Mouse (Mus musculus): ENCODE results near the gene Ube4b. TPM values are rescaled to one million over a fixed set of nuclear protein-coding genes. Genes with fewer than 3 reads are reported as not detected.

Gene Ube4b
- polyA plus RNA-seq, 1 experiment from 2014 or later: 45.4 TPM

DNA sequence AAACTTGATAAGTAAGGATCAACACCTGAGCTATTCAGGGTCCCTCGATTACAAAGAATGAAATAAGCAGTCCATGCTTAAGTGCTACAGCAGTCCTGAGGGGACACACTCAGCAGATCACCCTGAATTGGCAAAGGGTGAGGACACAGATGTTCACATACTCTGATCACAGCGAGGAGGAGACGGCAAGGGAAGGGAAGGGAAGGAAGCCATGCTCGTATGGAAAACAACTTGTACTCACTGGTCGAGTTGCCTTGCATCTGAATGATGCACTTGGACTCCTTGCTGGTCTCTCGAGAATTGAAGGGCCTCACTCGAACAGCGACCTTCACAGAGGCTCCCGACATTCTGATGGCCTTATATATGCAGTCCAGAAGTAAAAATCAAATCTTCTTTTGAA is 135.5 kb downstream of the Ube4b start:
- Histone ChIP-seq H3K4me3 (no peak overlapping the region), H3K27me3 (no peaks in the 10 kb centered on the region), H3K4me1 (peaks cover 15% of the 10 kb centered on the region), H3K27ac (no peak overlapping the region), H3K36me3 (peaks cover 19% of the 10 kb centered on the region), H3K4me2 (no peak overlapping the region), H3K9ac (no peak overlapping the region), H3K9me3 (no peaks in the 10 kb centered on the region)
- ATAC-seq (ENCODE audit: insufficient number of reproducible peaks, low FRiP score, low TSS enrichment, low read depth): no peak
- 81% methylated on average over 9 of the region's 9 CpGs for WGBS

DNA sequence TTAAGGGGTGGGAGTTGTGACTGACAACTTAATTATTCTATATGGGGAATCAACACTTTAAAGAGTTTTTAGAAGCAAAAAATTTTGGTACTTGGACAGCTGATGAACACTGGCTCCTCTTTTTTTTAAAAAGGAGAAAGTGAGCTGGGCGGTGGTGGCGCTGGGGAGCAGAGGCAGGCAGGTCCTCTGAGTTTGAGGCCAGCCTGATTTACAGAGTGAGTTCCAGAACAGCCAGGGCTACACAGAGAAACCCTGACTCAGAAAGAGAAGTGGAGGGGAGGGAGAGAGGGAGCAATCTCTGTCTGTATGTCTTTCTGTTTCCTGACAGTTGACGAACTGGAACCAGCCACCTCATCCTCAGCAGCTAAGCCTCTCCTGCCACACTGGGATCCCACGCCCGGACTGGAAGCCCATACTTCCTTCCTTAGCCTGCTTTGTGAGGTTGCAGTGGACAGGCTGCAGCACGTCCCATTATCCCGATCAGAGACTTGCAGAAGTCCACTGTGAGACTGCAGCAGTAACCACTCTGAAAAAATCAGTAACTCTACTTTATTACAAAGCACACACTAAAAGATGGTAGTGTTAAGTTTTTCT is 136.3 kb downstream of the Ube4b start:
- H3K4me1 ChIP-seq: peaks cover 12% of the 10 kb centered on the region
- H3K4me3 ChIP-seq: no peak overlapping the region
- H3K4me2 ChIP-seq: no peak overlapping the region
- no peaks in the 10 kb centered on the region for H3K27me3 ChIP-seq
- H3K9ac ChIP-seq: no peak overlapping the region
- H3K27ac ChIP-seq: no peak overlapping the region
- no peak for ATAC-seq (ENCODE audit: insufficient number of reproducible peaks, low FRiP score, low TSS enrichment, low read depth)
- 77% methylated on average over 7 of the region's 7 CpGs for WGBS
- peaks cover 19% of the 10 kb centered on the region for H3K36me3 ChIP-seq
- no peaks in the 10 kb centered on the region for H3K9me3 ChIP-seq

DNA sequence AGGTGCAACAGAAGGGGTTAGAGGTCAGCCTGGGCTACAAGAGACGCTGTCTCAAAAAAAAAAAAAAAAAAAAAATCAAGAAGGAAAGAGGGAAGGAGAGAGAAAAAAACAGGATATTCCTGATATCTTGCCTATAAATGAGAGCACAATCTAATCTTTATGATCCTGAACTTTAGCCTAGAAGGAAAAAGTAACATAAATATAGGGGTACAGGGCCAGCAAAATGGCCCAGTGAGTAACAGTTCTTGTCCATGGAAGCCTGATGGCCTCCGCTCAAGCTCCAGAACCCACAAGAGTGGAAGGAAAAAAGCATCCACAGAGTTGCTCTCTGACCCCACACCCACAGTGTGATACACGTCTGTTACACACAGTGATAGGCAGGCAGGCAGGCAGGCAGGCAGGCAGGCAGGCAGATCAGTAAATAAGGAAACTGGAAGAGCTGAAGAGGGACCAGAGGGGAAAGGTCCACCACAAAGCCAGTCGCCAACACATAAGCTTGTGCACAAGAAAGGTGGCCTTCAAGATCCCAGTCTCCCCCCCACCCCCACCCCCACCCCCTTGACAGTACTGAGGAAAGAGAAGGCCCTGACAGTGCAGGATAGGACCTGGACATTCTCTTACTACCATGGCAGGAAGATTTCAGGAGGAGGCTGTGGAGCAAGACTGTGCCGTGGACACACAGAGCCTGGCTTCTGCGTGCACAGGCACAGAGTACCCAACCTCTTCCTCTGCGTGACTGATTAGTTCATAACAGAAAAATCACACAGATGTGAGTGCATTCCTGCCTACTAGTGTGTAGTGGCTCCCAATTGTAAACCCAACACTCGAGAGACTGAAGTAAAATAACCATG is 140.0 kb downstream of the Ube4b start:
- Histone ChIP-seq H3K4me2 (no peak overlapping the region), H3K9me3 (no peaks in the 10 kb centered on the region), H3K36me3 (peaks cover 19% of the 10 kb centered on the region), H3K4me3 (no peak overlapping the region), H3K9ac (no peak overlapping the region), H3K27ac (no peak overlapping the region), H3K4me1 (0 out of 2 replicates have a peak, but pooled peaks cover 4% of the 10 kb centered on the region), H3K27me3 (no peaks in the 10 kb centered on the region)
- ATAC-seq (ENCODE audit: insufficient number of reproducible peaks, low FRiP score, low TSS enrichment, low read depth): no peak
- 79% methylated on average over 8 of the region's 8 CpGs for WGBS

DNA sequence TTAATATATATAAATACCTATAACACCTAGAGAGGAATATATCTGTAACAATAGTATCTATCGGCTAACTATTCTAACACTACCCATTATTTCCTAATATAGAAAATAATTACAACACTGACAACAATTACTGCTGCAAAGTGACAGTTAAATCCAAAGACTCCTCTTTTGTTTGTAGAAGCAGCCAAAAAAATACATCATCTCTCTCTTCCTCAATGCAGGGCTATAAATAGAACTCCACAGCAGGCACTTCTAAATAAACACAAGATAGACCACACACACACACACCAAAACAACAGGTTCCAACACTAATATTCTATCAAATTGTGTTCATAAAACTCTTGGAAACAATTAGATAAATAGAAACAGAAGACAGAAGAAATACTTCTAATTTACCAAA is 140.9 kb downstream of the Ube4b start:
- WGBS: 89% methylated on average over 1 of the region's 1 CpGs
- ATAC-seq (ENCODE audit: insufficient number of reproducible peaks, low FRiP score, low TSS enrichment, low read depth): no peak
- peaks cover 13% of the 10 kb centered on the region for H3K36me3 ChIP-seq
- H3K9me3 ChIP-seq: no peaks in the 10 kb centered on the region
- no peak overlapping the region for H3K4me3 ChIP-seq
- H3K27ac ChIP-seq: no peak overlapping the region
- H3K9ac ChIP-seq: no peak overlapping the region
- 0 out of 2 replicates have a peak, but pooled peaks cover 4% of the 10 kb centered on the region for H3K4me1 ChIP-seq
- no peaks in the 10 kb centered on the region for H3K27me3 ChIP-seq
- H3K4me2 ChIP-seq: no peak overlapping the region

DNA sequence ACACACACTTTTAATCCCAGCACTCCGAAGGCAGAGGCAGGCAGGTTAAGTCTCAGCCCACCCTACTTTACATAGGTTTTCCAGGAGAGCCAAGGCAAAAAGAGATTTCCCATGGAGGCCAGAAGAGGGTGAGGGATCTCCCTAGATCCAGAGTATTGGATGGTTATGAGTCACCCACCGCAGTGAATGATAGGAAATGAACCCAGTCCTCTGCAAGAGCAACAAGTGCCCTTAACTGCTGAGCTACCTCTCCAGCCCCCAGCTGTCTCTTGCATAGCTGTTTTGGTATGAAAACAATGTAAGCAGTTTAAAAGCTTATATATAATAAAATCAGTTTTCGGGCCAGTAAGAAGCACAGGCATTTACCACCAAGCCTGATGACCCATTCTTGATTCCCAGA is 143.5 kb downstream of the Ube4b start:
- no peaks in the 10 kb centered on the region for H3K27me3 ChIP-seq
- H3K4me3 ChIP-seq: no peak overlapping the region
- H3K36me3 ChIP-seq: no peaks in the 10 kb centered on the region
- H3K4me2 ChIP-seq: no peak overlapping the region
- peaks cover 8% of the 10 kb centered on the region; the same call in 1 of the 2 replicates for H3K4me1 ChIP-seq
- WGBS: 77% methylated on average over 3 of the region's 3 CpGs
- no peak overlapping the region for H3K9ac ChIP-seq
- no peak overlapping the region for H3K27ac ChIP-seq
- H3K9me3 ChIP-seq: no peaks in the 10 kb centered on the region
- ATAC-seq (ENCODE audit: insufficient number of reproducible peaks, low FRiP score, low TSS enrichment, low read depth): no peak

DNA sequence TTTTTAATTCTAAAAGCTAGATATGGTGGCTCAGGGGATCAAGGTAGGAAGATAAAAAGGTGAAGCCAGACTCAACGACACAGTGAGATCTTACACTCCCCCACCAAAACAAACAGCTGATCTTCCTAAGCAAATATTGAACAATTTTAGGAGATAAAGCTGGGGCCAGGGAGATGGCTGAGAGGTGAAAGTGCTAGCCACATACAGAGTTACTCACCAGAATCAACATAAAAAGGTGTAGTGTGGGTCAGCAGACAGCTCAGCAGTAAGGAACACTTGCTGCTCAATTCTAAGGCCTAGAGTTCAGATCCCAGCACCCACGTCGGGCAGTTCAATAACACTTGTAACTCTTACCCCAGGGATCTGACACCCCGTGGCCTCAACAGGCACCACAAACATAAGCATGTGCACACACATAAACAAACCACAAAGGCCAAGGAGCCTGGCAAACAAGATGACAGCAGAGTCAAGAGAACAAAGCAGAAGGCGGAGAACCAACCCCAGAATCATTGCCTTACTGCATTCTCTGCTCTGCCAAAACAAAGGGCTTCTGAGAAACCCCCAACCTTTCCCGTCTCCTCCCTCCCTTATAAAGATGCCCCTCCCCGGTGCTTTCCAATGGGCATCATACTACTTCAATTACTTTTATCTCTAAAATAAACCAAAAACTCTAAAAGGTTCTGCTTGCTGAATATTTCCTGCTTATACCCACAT is 144.4 kb downstream of the Ube4b start:
- H3K4me3 ChIP-seq: no peak overlapping the region
- no peaks in the 10 kb centered on the region for H3K36me3 ChIP-seq
- no peaks in the 10 kb centered on the region for H3K9me3 ChIP-seq
- H3K4me2 ChIP-seq: no peak overlapping the region
- H3K27ac ChIP-seq: no peak overlapping the region
- 77% methylated on average over 7 of the region's 7 CpGs for WGBS
- no peak overlapping the region for H3K9ac ChIP-seq
- H3K4me1 ChIP-seq: peaks cover 13% of the 10 kb centered on the region; the same call in 1 of the 2 replicates
- no peak for ATAC-seq (ENCODE audit: insufficient number of reproducible peaks, low FRiP score, low TSS enrichment, low read depth)
- no peaks in the 10 kb centered on the region for H3K27me3 ChIP-seq

Other genes with a start within 250 kb of the Ube4b start
- 41.6 and 47.3 TPM in 2 replicates for gene Kif1b, start 119.1 kb downstream of the Ube4b start, polyA plus RNA-seq (2015; fragmentation: Nextera tagmentation; extraction: Ambion mirVana)
- gene Rbp7, start 28.2 kb upstream of the Ube4b start, polyA plus RNA-seq (2015; fragmentation: Nextera tagmentation; extraction: Ambion mirVana): 1.0 and 1.5 TPM in 2 replicates
- gene Tmem274, start 50.6 kb upstream of the Ube4b start, polyA plus RNA-seq (2015; fragmentation: Nextera tagmentation; extraction: Ambion mirVana): not detected in 2 replicates
- gene Nmnat1, start 58.5 kb upstream of the Ube4b start, polyA plus RNA-seq (2015; fragmentation: Nextera tagmentation; extraction: Ambion mirVana): 8.6 TPM in 2 replicates
- gene Lzic, start 58.5 kb upstream of the Ube4b start, polyA plus RNA-seq (2015; fragmentation: Nextera tagmentation; extraction: Ambion mirVana): 42.4 and 46.1 TPM in 2 replicates
- gene Ctnnbip1, start 91.5 kb upstream of the Ube4b start, polyA plus RNA-seq (2015; fragmentation: Nextera tagmentation; extraction: Ambion mirVana): 58.9 and 64.4 TPM in 2 replicates
- 39.4 and 56.1 TPM in 2 replicates for gene Clstn1, start 159.7 kb upstream of the Ube4b start, polyA plus RNA-seq (2015; fragmentation: Nextera tagmentation; extraction: Ambion mirVana)